Mouse (Mus musculus): ENCODE results near the gene Frs2.
"Not testable (repeated sequence)": the region's sequence is repeated elsewhere in the genome, so short reads cannot be mapped to it uniquely, and the experiment has no call there.

Gene Frs2

GRCm38 (mm10) chr10:117146421-117146820 is 1.9 kb downstream of the Frs2 start:
- no peak for DNase-seq (ENCODE audit: low spot score in 2 of 2)

- DNase-seq (ENCODE audit: low spot score in 2 of 2), result no peak
Observed at GRCm38 (mm10) chr10:117145546-117146265, 2.6 kb downstream of the Frs2 start.

DNA sequence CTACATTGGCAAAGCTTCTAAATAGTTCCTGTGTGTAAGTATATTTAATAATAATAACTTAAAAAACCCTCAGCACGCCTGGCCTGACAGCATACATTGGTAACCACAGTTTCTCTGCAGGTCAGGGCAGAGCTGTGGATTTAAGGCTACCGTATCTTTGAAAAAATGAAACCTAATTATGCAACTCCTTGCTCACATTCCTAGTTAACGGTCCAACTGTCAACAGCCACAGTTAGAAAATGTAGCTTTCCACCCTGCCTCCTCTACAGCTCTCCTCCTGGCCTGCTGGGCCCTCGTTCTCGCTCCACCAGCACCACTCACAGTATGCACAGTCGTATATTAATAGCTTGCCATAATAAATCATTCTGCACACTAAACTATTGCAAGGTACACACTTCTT is 3.7 kb downstream of the Frs2 start:
- no peak for DNase-seq (ENCODE audit: low spot score in 2 of 2)

DNA sequence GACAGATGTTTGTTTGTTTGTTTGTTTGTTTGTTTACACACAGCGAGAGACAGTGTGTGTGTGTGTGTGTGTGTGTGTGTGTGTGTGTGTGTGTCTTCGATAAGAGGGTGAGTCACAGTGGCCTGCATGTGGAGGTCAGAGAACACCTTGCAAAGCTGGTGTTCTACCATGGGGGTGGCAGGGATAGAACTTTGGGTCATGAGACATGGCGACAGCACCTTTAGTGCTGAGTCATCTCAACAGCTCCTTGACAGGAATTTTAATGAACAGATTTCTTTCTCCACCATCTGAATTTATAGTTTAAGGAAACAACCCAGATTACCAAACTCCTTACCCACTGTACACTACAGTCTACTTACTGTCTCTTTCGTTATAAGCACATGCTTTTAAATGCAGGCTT is 4.3 kb downstream of the Frs2 start:
- no peak for DNase-seq (ENCODE audit: low spot score in 2 of 2)

GRCm38 (mm10) chr10:117143311-117143710 is 5.0 kb downstream of the Frs2 start:
- DNase-seq (ENCODE audit: low spot score in 2 of 2), result no peak

DNA sequence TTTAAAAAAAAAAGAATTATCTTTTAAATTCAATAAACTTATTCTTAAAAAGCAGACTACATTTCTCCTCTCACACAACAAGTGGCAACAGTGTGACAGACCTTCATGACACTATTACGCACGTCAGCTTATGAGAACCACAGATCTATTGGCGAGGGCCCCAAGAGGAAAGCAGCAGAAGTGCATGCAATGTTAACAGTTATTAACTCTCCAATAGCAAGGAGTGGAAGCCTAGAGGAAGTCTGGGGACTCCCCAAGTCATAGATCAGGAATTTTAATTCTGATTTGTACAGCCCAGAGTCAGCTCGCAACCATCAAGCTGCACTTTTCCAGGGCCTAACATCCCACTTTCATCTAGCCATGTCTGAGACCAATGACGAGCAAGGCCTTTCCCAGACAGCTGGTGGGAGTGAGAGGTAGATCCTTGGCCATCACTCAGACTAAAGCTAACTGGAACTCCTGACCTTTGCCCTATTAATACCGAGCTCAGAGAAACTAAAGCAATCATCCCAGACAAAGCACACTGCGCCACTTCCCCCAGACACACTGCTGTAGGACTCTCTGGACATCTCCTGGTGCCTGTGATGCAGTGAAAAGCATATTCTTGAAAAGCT is 6.3 kb downstream of the Frs2 start:
- DNase-seq (ENCODE audit: low spot score in 2 of 2), result no peak

DNA sequence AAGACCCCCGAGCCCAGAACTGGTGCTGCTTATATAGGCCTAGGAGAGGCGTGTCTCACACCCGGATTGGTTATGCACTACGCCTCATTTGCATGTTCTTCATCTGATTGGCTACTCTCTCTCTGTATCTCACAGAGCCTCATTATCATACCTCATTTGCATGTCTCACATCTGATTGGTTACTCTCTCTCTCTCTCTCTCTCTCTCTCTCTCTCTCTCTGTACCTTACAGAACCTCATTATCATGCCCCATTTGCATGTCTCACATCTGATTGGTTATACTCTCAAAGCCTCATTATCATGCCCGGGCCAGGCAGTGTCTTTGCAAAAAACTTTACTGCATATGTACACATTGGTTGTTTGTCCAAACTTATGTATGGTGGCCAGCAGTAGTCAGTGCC is 16.8 kb downstream of the Frs2 start:
- DNase-seq (ENCODE audit: low spot score in 2 of 2), result not testable (repeated sequence)

DNA sequence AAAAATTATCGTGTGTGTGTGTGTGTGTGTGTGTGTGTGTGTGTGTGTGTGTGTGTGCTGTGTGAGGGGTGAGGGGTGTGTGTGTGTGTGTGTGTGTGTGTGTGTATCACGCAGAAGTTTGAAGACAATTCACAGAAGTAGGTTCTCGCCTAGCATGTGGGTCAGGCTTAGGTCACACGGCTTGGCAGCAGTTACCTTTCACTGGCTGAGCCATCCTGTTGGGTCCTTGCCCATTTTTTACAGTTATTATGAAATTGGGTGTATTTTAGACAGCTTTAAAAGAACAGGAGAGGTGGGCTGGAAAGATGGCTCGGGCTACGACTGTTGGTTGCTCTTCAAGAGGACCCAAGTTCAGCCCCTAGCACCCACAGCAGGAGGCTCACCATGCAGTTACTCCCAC is 18.3 kb downstream of the Frs2 start:
- no peak for DNase-seq (ENCODE audit: low spot score in 2 of 2)

DNA sequence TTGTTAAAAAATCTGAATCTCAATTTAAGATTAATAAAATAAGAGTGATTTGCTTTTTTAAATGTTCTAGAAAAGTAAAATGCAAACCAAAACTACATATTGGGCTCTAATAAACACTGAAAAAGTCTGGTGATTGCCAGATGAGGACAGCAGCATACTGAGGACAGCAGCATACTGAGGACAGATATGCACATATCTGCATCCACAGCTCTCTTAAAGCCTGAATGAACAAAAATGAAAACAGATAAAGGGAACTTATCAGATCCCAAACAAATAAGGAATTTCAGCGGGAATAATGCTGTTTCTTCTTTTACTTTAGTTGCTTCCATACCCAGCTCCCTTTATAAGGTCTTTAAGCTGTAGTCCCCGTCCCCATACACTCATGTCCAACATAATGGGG is 19.6 kb downstream of the Frs2 start:
- no peak for DNase-seq (ENCODE audit: low spot score in 2 of 2)

DNA sequence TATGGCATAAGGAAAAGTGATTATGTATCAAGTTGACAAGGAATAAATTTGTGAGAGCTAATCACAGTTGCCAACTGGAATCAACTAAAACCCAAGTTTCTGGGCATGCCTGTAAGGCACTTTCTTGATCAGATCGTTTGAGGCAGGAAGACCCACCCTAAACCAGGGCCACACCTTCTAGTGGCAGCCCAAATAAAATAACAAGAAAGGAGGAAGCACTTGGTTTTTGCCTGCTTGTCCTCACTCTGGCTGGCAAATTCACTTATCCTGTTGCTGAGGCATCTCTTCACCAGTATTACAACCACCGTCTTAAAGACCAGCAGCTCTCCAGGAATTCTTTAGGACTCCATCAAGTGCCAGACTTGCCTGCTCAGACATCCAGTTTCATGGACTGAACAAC is 20.9 kb downstream of the Frs2 start:
- no peak for DNase-seq (ENCODE audit: low spot score in 2 of 2)

- DNase-seq (ENCODE audit: low spot score in 2 of 2), result no peak
Observed at GRCm38 (mm10) chr10:117126719-117127118, 21.6 kb downstream of the Frs2 start.

DNA sequence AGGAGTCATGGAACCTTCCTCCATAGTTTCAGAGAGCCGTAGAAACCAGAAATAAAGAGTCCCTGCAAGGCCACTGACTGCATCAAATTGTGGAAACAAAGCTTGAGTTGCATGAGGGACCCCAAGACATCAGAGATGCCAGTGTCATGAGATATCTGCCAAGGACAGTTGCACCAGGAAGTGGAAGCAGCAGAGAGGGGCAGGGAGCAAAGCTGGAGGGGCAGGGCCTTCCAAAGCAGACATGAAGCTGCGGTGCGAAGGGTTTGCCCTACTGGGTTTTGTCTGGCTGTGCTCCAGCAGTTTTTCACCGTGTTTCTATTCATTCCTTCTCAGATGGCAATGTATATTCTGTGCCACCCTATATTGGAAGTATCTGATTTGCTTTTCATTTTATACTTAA is 22.1 kb downstream of the Frs2 start:
- no peak for DNase-seq (ENCODE audit: low spot score in 2 of 2)

- no peak for DNase-seq (ENCODE audit: low spot score in 2 of 2)
Observed at GRCm38 (mm10) chr10:117121448-117121847, 26.9 kb downstream of the Frs2 start.

DNA sequence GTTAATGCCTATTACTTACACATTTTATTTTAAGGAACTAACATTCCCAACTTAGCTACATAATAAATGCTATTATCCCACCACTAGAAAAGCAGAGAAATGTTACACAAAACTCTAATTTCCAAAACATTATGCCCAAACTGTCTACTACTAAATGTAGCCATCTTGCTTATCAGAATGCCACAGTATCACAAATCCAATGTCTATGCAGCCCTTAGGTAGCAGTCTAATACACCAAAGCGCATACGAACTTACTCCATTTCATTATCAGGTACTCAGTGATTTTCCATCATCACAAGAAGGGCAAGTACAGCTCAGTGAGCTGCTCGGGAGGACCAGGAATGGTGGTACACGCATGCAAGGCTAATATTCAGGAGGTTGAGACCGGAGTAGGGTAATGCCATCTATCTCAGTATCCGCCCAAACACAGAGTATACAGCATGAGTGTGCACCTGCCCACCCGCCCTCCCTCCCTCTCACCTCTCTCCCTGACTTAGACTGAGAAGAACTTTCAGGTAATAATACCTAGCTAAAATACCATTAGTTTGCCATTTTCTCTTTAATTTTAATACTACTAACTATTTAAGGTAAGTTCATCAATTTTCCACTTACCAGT is 28.2 kb downstream of the Frs2 start:
- no peak for DNase-seq (ENCODE audit: low spot score in 2 of 2)

GRCm38 (mm10) chr10:117119531-117119930 is 28.8 kb downstream of the Frs2 start:
- DNase-seq (ENCODE audit: low spot score in 2 of 2), result peak in 1 of 2 experiments; percentile 38

DNA sequence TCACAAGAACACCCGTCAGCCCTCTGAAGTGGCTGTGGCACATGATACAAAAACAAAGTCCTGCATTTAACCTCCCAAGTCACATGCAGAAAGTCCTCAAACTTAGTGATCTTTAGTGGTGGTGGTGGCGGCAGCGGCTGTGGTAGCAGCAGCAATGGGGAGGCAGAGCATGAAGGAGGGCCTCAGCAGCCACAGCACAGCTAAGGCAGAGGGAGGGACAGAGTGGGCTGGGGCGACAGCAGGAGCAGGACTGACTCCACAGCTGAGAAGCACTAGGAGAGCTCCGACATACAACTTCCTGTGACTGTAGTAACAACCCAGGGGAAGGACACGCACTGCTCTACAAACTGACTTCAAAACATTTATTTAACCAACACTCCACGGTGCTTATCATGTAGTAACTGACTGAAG is 29.9 kb downstream of the Frs2 start:
- DNase-seq (ENCODE audit: low spot score in 2 of 2), result peak; percentile 50 to 52

DNA sequence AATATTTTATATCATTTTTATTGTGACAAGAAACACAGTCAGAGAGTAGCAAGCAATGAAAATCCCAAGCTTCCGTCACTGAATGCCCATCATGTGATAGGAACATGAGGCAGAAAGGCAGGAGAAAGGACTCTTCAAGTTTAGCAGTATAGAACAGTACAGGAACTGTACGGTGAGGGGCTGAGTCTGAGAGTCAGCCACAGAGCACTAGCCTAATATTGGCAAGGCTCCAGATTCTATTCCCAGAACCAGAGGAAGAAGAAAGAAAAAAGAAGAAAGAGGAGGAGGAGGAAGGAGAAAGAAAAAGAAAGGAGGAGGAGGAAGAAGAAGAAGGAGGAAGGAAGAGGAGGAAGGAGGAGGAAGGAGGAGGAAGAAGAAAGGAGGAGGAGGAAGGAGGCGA is 32.7 kb downstream of the Frs2 start:
- no peak for DNase-seq (ENCODE audit: low spot score in 2 of 2)

DNA sequence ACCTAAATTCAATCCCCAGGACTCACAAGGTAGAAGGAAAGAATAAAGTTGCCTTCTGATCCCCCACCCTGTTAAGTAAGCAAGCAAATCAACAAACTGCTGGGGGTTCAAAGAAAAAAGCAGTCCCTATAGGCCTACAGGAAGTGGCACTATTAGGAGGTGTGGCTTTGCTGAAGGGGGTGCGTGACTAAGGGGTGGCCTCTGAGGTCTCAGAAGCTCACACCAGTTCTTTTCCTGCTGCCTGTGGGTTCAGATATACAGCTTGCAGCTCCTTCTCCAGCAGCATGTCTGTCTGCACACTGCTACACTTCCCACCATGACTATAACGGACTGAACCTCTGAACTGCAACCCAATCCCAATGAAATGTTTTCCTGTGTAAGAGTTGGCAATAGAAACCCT is 35.8 kb downstream of the Frs2 start:
- peak; percentile 54 to 61 for DNase-seq (ENCODE audit: low spot score in 2 of 2)

- no peak for DNase-seq (ENCODE audit: low spot score in 2 of 2)
Observed at GRCm38 (mm10) chr10:117111455-117111854, 36.9 kb downstream of the Frs2 start.

DNA sequence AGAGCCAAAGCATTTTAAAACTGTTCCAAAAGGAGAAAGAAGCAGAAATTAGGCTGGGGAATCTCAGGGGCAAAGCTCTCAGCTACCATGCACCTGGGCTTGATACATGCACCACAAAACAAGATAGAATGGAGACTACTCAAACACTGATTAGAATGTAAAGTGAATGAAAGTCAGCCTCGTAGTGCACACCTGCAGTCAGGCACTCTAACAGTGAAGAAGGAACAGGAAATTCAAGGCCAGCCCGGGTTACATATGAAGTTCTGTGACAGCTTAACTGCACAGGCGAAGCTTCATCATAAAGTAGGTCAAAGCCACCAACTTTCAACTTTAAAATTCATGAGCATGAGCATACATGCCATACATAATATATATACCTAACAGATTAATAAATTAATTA is 38.1 kb downstream of the Frs2 start:
- DNase-seq (ENCODE audit: low spot score in 2 of 2), result peak; percentile 69 to 76

GRCm38 (mm10) chr10:117106686-117107085 is 41.6 kb downstream of the Frs2 start:
- DNase-seq (ENCODE audit: low spot score in 2 of 2), result no peak

GRCm38 (mm10) chr10:117106244-117106643 is 42.1 kb downstream of the Frs2 start:
- DNase-seq (ENCODE audit: low spot score in 2 of 2), result no peak

- no peak for DNase-seq (ENCODE audit: low spot score in 2 of 2)
Observed at GRCm38 (mm10) chr10:117105015-117105414, 43.3 kb downstream of the Frs2 start.
